Mouse (Mus musculus) limb, embryonic 15.5 days (tissue): ENCODE results near the gene Msantd3. TPM values are rescaled to one million over a fixed set of nuclear protein-coding genes. Genes with fewer than 3 reads are reported as not detected.

Source experiments
- ATAC-seq: fragments of 200-750 bp; cut with Nextera tagmentation; 2 replicates; pipeline ENCODE4 v1.8.0; 2017; ENCODE audit warnings: low read depth, moderate TSS enrichment; ENCODE audit not compliant: insufficient number of reproducible peaks, low FRiP score, low TSS enrichment
- H3K27ac ChIP-seq: fragments of 300-500 bp; sonication (generic); 2 replicates; pipeline ENCODE4 v1.5.1; 2015; ENCODE audit warnings: moderate library complexity, mild to moderate bottlenecking, inconsistent platforms
- H3K27me3 ChIP-seq: fragments of 300-500 bp; sonication (generic); 2 replicates; pipeline ENCODE4 v1.6.1; 2015; ENCODE audit warnings: inconsistent platforms
- H3K36me3 ChIP-seq: fragments of 300-500 bp; sonication (generic); 2 replicates; pipeline ENCODE4 v1.6.1; 2015; ENCODE audit warnings: inconsistent platforms
- H3K4me1 ChIP-seq: fragments of 300-500 bp; sonication (generic); 2 replicates; pipeline ENCODE4 v1.6.1; 2015; ENCODE audit warnings: inconsistent platforms
- H3K4me2 ChIP-seq: fragments of 300-500 bp; sonication (generic); 2 replicates; pipeline ENCODE4 v1.6.1; 2015; ENCODE audit warnings: mild to moderate bottlenecking, inconsistent platforms
- H3K4me3 ChIP-seq: fragments of 300-500 bp; sonication (generic); 2 replicates; pipeline ENCODE4 v1.5.1; 2015; ENCODE audit warnings: mild to moderate bottlenecking, inconsistent platforms
- H3K9ac ChIP-seq: fragments of 300-500 bp; sonication (generic); 2 replicates; pipeline ENCODE4 v1.6.1; 2015; ENCODE audit warnings: inconsistent platforms
- H3K9me3 ChIP-seq: fragments of 300-500 bp; sonication (generic); 2 replicates; pipeline ENCODE4 v1.6.1; 2016; ENCODE audit warnings: inconsistent platforms
- WGBS: fragments of 180-500 bp; shearing (Covaris S2); methylation state at CpG from one replicate; pipeline ENCODE4 v1.1.7; 2015; 5-methylcytosine and 5-hydroxymethylcytosine counted together
- polyA plus RNA-seq: library from polyadenylated mRNA; unstranded; fragments of >200 nt; fragmentation: Nextera tagmentation; extraction: Ambion mirVana; gene quantifications from 2 replicates; pipeline ENCODE4 v1.2.1, GENCODE M21; 2015

The Msantd3 gene
- polyA plus RNA-seq = 25.6 and 25.9 TPM in 2 replicates

DNA sequence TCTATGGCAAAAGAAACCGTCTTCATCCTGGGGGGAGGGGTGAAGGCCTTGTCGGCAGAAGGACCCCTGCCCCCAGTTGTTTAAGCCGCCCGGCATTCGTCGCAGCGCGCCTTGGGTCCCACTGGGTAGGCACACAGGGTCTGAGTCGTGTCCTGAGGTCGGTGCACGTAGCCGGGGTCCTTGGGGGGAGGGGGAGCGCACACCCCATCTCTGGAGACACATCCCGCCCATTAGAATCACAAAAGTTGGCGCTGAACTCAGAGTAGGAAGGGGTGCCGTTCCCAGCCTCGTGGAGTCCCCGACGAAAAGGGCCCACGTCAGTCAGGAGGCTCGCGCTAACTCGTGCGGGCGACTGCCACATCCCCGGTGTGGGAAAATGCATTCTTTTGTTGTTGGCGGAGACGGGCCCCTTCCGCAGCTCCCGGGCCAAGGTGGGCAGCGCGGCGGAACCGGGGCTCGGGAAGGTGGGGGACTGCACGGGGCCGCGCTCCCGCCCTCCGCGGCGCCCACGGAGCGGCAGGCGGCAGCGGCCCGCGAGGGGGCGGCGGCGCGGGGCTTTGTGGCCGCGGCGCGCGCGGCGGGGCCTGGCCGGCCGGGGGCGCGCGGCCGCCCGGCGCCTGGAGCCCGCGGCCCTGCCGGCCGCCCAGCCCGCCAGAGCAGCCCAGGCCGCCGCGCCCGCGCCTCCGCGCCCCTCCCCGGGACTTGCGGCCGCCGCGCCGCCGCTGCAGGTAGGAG lies at the start of gene Msantd3:
Msantd3 (plus strand) TSS at position 95 of the 735 bp plus-strand sequence.
- Histone ChIP-seq H3K4me1 (peaks cover 9% of the 10 kb centered on the region), H3K4me2 (peak within 1 kb of the TSS; percentile 65), H3K9me3 (no peaks in the 10 kb centered on the region), H3K27me3 (no peaks in the 10 kb centered on the region), H3K9ac (peak within 1 kb of the TSS; percentile 98), H3K4me3 (peak within 1 kb of the TSS; percentile 75), H3K36me3 (no peaks in the 10 kb centered on the region), H3K27ac (peak within 1 kb of the TSS; percentile 85)
- WGBS = under 1% methylated on average over 58 of the region's 86 CpGs
- peak; percentile 68 for ATAC-seq

GRCm38 (mm10) chr4:48491290-48491743 lies 48.4 kb upstream of the Msantd3 start:
- Histone ChIP-seq H3K4me2 (peak overlapping the region; percentile 48), H3K27me3 (no peaks in the 10 kb centered on the region), H3K9ac (no peak overlapping the region), H3K4me3 (peak overlapping the region; percentile 29), H3K9me3 (no peaks in the 10 kb centered on the region), H3K27ac (no peak overlapping the region), H3K36me3 (no peaks in the 10 kb centered on the region), H3K4me1 (no peaks in the 10 kb centered on the region)
- 12% methylated on average over 14 of the region's 14 CpGs for WGBS
- ATAC-seq = no peak

GRCm38 (mm10) chr4:48492510-48492909 lies 47.2 kb upstream of the Msantd3 start:
- ATAC-seq = no peak
- Histone ChIP-seq H3K9ac (no peak overlapping the region), H3K27ac (no peak overlapping the region), H3K4me3 (no peak overlapping the region), H3K4me2 (no peak overlapping the region), H3K9me3 (no peaks in the 10 kb centered on the region), H3K36me3 (no peaks in the 10 kb centered on the region), H3K27me3 (no peaks in the 10 kb centered on the region), H3K4me1 (no peaks in the 10 kb centered on the region)
- 53% methylated on average over 2 of the region's 2 CpGs for WGBS

DNA sequence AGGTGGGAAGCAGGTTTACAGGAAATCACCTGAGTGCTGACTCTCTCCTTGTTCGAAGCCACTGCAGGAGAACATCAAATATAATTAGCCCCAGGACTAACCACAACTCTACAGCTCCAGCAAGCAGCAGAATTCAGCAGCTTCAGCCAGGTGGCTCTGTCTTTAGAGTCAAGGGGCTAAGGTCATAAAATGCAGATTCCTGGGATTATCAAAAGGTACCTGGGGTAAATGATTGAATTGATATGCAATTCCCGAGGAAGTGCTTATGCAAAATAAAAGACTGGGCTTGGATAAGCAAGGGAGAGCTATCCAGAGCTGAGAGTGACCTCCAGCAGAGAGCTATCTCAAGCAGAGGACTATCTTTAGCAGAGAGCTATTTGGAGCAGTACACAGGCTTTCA lies 28.9 kb upstream of the Msantd3 start:
- no peak overlapping the region for H3K4me2 ChIP-seq
- no peak overlapping the region for H3K27ac ChIP-seq
- 20% methylated on average over 2 of the region's 2 CpGs for WGBS
- no peaks in the 10 kb centered on the region for H3K9me3 ChIP-seq
- H3K27me3 ChIP-seq = no peaks in the 10 kb centered on the region
- no peaks in the 10 kb centered on the region for H3K36me3 ChIP-seq
- ATAC-seq = no peak
- H3K9ac ChIP-seq = no peak overlapping the region
- no peak overlapping the region for H3K4me3 ChIP-seq
- H3K4me1 ChIP-seq = no peaks in the 10 kb centered on the region

DNA sequence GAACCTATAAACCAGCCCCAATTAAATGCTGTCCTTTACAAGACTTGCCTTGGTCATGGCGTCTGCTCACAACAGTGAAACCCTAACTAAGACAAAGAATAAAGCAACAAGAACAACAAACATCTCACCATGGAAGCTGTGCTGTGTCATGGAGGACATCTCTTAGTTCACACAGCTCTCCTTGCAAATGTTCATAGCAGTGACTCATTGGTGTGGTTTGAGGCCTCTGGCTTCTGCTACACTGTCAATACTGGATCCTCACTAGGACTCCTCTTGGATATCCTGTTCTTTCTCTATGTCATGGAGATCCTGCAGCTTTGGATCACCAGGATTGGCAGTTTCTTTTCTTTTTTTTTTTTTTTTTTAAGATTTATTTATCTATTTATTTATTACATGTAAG lies 10.2 kb upstream of the Msantd3 start:
- no peaks in the 10 kb centered on the region for H3K9me3 ChIP-seq
- 95% methylated on average over 1 of the region's 1 CpGs for WGBS
- H3K36me3 ChIP-seq = no peaks in the 10 kb centered on the region
- H3K9ac ChIP-seq = no peak overlapping the region
- H3K4me1 ChIP-seq = no peaks in the 10 kb centered on the region
- no peaks in the 10 kb centered on the region for H3K27me3 ChIP-seq
- H3K27ac ChIP-seq = no peak overlapping the region
- ATAC-seq = no peak
- H3K4me2 ChIP-seq = no peak overlapping the region
- no peak overlapping the region for H3K4me3 ChIP-seq

- H3K9me3 ChIP-seq = no peaks in the 10 kb centered on the region
- no peak for ATAC-seq
- 78% methylated on average over 11 of the region's 11 CpGs for WGBS
Measured at GRCm38 (mm10) chr4:48531804-48532601, 7.7 kb upstream of the Msantd3 start.

DNA sequence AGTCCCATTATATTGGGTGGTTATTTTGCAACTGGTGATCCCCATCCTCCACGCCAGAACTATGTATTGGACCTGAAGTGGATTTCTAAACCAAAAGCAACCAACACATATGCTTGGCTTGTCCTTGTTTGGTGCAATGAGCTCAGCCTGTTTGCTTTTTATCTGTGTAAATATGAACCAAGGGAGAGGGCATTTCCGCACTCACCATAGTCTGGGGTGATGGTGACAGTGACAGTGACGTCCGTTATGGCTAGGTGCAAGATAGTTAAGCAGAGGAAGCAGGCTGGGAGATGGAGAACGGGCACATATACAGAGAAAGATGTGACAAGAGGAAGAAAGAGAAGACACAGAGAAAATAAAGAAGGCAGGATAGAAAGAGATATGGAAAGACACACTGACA lies 3.5 kb upstream of the Msantd3 start:
- no peak overlapping the region for H3K27ac ChIP-seq
- ATAC-seq = no peak
- no peak overlapping the region for H3K4me3 ChIP-seq
- no peaks in the 10 kb centered on the region for H3K9me3 ChIP-seq
- H3K27me3 ChIP-seq = no peaks in the 10 kb centered on the region
- H3K4me1 ChIP-seq = peaks cover under 1% of the 10 kb centered on the region; the same call in 1 of the 2 replicates
- H3K9ac ChIP-seq = no peak overlapping the region
- WGBS = 82% methylated on average over 5 of the region's 5 CpGs
- no peaks in the 10 kb centered on the region for H3K36me3 ChIP-seq
- no peak overlapping the region for H3K4me2 ChIP-seq

More at GRCm38 (mm10) chr4:48531804-48532601, 7.7 kb upstream of the Msantd3 start:
- H3K4me1 ChIP-seq = no peaks in the 10 kb centered on the region
- no peak overlapping the region for H3K4me2 ChIP-seq
- H3K27me3 ChIP-seq = no peaks in the 10 kb centered on the region
- no peaks in the 10 kb centered on the region for H3K36me3 ChIP-seq
- no peak overlapping the region for H3K27ac ChIP-seq
- H3K9ac ChIP-seq = no peak overlapping the region
- no peak overlapping the region for H3K4me3 ChIP-seq

- Histone ChIP-seq H3K4me3 (no peak overlapping the region), H3K9ac (no peak overlapping the region), H3K36me3 (no peaks in the 10 kb centered on the region), H3K4me1 (peaks cover 8% of the 10 kb centered on the region), H3K4me2 (no peak overlapping the region), H3K27me3 (no peaks in the 10 kb centered on the region), H3K27ac (no peak overlapping the region), H3K9me3 (no peaks in the 10 kb centered on the region)
- no peak for ATAC-seq
- 80% methylated on average over 5 of the region's 5 CpGs for WGBS
Measured at GRCm38 (mm10) chr4:48537024-48537423, 2.7 kb upstream of the Msantd3 start.

- no peaks in the 10 kb centered on the region for H3K36me3 ChIP-seq
Measured at GRCm38 (mm10) chr4:48538581-48538980, 1.2 kb upstream of the Msantd3 start.

DNA sequence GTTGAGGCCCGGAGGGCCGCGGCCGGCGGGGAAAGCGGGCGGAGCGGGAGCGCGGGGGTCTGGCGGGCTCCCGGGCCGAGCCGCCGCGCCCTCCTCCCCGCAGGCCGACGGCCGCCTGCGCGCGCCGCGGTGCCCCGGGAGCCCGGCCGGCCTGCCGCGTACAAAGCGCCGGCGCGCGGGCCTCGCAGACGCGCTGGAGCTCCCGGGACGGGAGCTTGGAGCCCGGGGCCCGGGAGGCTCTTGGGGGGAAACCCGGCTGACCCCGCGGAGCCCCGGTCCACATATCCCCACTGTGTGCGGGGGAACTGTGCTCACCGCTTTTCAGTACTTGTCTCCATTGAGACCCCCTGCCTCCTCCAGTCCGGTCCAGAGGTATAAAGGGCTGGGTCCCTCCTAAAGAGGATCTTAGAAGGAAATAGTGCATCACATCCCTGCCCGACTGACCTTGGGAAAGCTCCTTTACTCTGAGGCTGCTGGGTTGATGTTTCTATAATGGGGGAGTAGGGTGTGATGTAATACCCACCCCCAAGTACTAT lies 909 bp downstream of the Msantd3 start:
- H3K27ac ChIP-seq = peak overlapping the region; percentile 85
- peak overlapping the region; percentile 65 for H3K4me2 ChIP-seq
- H3K9me3 ChIP-seq = no peaks in the 10 kb centered on the region
- H3K36me3 ChIP-seq = no peaks in the 10 kb centered on the region
- H3K4me1 ChIP-seq = peaks cover 9% of the 10 kb centered on the region
- H3K9ac ChIP-seq = peak overlapping the region; percentile 98
- H3K4me3 ChIP-seq = peak overlapping the region; percentile 75
- 0 out of 2 replicates have a peak, but pooled peaks cover 4% of the 10 kb centered on the region for H3K27me3 ChIP-seq
- WGBS = 0% methylated on average over 18 of the region's 50 CpGs
- ATAC-seq = peak; percentile 44; the same call in 1 of the 2 replicates

More at GRCm38 (mm10) chr4:48538581-48538980, 1.2 kb upstream of the Msantd3 start:
- Histone ChIP-seq H3K9me3 (no peaks in the 10 kb centered on the region), H3K4me2 (no peak overlapping the region), H3K9ac (no peak overlapping the region), H3K27ac (no peak overlapping the region), H3K27me3 (no peaks in the 10 kb centered on the region), H3K4me3 (no peak overlapping the region), H3K4me1 (peaks cover 9% of the 10 kb centered on the region)
- ATAC-seq = no peak
- WGBS = 88% methylated on average over 2 of the region's 2 CpGs

GRCm38 (mm10) chr4:48541526-48542250 lies 2.0 kb downstream of the Msantd3 start:
- WGBS = 10% methylated on average over 15 of the region's 15 CpGs
- Histone ChIP-seq H3K27me3 (0 out of 2 replicates have a peak, but pooled peaks cover 7% of the 10 kb centered on the region), H3K4me1 (peaks cover 9% of the 10 kb centered on the region), H3K4me3 (peak overlapping the region; percentile 75), H3K9ac (no peak overlapping the region), H3K4me2 (peak overlapping the region; percentile 65), H3K9me3 (no peaks in the 10 kb centered on the region), H3K27ac (no peak overlapping the region), H3K36me3 (no peaks in the 10 kb centered on the region)
- ATAC-seq = no peak
